Mouse (Mus musculus) limb, embryonic 10.5 days (tissue): Measurements from ENCODE around the gene Btn2a2. TPM values are rescaled to one million over a fixed set of nuclear protein-coding genes. Genes with fewer than 3 reads are reported as not detected.

Source experiments
- DNase-seq: peaks from one replicate; pipeline ENCODE4 v3.0.0-alpha.2; 2017; ENCODE audit warnings: low spot score
- H3K27ac ChIP-seq: fragments of 300-500 bp; sonication (generic); 2 replicates; pipeline ENCODE4 v1.5.1; 2016; ENCODE audit warnings: mild to moderate bottlenecking
- H3K27me3 ChIP-seq: fragments of 300-500 bp; sonication (generic); 2 replicates; pipeline ENCODE4 v1.6.1; 2016; ENCODE audit warnings: low read depth, mild to moderate bottlenecking; ENCODE audit not compliant: poor library complexity, severe bottlenecking
- H3K36me3 ChIP-seq: fragments of 300-500 bp; sonication (generic); 2 replicates; pipeline ENCODE4 v1.6.1; 2016; ENCODE audit warnings: mild to moderate bottlenecking, moderate library complexity
- H3K4me1 ChIP-seq: fragments of 300-500 bp; sonication (generic); 2 replicates; pipeline ENCODE4 v1.6.1; 2016
- H3K4me3 ChIP-seq: fragments of 300-500 bp; sonication (generic); 2 replicates; pipeline ENCODE4 v1.5.1; 2016; ENCODE audit warnings: mild to moderate bottlenecking, moderate library complexity
- H3K9me3 ChIP-seq: fragments of 300-500 bp; sonication (generic); replicated peaks from 2 replicates; pipeline ENCODE4 v1.6.1; 2016; ENCODE audit warnings: mild to moderate bottlenecking
- WGBS: fragments of 180-500 bp; shearing (Covaris S2); methylation state at CpG from one replicate; pipeline ENCODE4 v1.1.7; 2016; 5-methylcytosine and 5-hydroxymethylcytosine counted together
- polyA plus RNA-seq: library from polyadenylated mRNA; unstranded; fragments of >200 nt; fragmentation: Nextera tagmentation; extraction: Ambion mirVana; gene quantifications from 2 replicates; pipeline ENCODE4 v1.2.1, GENCODE M21; 2016

Btn2a2 gene
- polyA plus RNA-seq, 1 experiment from 2014 or later: 1.9 TPM

DNA sequence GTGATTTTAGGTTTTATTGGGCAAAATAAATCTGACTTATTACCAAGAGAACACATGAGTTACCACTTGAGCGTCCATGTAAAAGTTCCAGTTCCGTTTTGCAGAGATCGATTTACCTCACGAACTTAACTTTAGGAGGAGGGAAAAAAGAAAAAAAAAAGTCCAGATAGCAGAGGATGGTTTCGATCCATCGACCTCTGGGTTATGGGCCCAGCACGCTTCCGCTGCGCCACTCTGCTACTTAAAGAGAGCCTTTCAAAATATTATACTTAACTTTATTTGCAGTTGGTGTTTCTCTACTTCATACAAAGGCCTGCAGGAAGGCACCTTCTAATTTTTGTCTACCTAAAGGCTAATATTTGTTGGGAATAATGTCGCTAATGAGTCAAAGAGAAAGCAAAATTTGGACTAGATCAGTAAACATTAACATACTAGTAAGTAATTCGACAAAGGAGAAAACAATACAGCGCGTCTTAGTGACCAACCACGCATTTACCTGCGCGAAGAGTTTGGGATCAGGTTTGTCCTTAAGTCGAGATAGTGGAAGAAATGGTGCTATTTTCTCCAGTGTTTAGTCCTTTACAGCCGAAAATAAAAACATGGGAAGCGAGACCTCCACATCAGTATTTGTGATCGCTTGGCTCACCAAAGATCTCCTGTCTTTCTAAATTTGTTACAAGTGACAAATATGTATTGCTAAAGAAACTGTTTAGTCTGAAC is 41.7 kb upstream of the Btn2a2 start:
- H3K4me1 ChIP-seq: peaks cover 30% of the 10 kb centered on the region
- peak overlapping the region; percentile 97 for H3K27ac ChIP-seq
- WGBS: under 1% methylated on average over 20 of the region's 20 CpGs
- no peaks in the 10 kb centered on the region for H3K9me3 ChIP-seq
- no peaks in the 10 kb centered on the region for H3K36me3 ChIP-seq
- no peaks in the 10 kb centered on the region for H3K27me3 ChIP-seq
- H3K4me3 ChIP-seq: peak overlapping the region; percentile 63
- peak; percentile 56 for DNase-seq

DNA sequence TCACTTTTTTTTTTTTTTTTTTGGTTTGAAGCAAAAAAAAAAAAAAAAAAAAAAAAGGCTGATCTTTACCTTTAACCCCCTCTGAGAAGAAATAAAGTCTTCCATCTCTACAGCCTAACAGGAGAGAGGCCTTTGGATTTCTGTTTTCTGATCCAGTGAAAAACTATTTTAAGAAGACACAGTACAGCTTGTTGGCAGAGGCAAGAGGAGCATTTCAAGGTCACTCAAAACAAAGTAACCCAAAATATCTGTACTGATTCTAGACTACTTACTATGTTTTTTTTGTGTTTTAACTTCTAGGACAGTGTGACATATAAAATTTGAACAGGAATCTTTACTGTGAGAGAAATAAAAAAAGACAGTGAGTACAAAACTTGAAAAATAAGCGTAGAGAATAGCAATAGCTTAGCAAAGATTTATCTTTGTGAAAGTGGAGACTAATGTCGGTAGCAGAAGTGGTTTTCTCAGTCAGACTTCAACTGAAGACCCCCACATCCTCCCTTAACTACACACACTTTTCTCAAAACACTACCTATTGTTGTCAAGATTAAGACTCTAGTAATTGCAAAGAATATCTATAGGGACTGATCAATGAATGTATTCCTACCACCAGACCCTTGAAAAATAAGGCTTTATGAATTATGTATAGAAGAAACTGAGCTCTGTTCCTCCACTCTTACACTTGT is 41.0 kb upstream of the Btn2a2 start:
- peaks cover 31% of the 10 kb centered on the region for H3K4me1 ChIP-seq
- no peaks in the 10 kb centered on the region for H3K9me3 ChIP-seq
- no peak for DNase-seq
- WGBS: 40% methylated on average over 2 of the region's 2 CpGs
- peak overlapping the region; percentile 97 for H3K27ac ChIP-seq
- no peaks in the 10 kb centered on the region for H3K27me3 ChIP-seq
- no peaks in the 10 kb centered on the region for H3K36me3 ChIP-seq
- peak overlapping the region; percentile 63 for H3K4me3 ChIP-seq

DNA sequence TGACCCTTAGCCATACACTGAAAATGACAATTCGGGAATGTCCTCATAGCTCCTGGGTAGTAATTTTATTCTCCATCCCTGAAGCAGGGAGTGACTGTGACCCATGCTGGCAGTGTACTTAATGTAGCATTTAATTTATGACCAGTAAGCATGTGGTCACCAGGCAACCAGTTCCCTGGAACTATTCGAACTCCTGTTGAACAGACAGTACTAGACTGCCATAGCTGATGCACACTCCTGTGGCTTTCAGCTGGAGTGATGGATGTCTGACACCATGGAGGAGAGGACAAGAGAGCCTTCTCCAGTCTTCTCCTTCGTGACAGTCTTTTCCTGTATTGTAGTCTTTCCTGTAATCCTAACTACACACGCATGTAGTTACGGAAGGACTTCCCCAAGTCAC is 40.3 kb upstream of the Btn2a2 start:
- Histone ChIP-seq H3K36me3 (no peaks in the 10 kb centered on the region), H3K4me3 (peak overlapping the region; percentile 27; the same call in 1 of the 2 replicates), H3K9me3 (no peaks in the 10 kb centered on the region), H3K27me3 (no peaks in the 10 kb centered on the region), H3K4me1 (peaks cover 31% of the 10 kb centered on the region), H3K27ac (peak overlapping the region; percentile 22; the same call in 1 of the 2 replicates)
- WGBS: 76% methylated on average over 5 of the region's 5 CpGs
- DNase-seq: peak; percentile 49

DNA sequence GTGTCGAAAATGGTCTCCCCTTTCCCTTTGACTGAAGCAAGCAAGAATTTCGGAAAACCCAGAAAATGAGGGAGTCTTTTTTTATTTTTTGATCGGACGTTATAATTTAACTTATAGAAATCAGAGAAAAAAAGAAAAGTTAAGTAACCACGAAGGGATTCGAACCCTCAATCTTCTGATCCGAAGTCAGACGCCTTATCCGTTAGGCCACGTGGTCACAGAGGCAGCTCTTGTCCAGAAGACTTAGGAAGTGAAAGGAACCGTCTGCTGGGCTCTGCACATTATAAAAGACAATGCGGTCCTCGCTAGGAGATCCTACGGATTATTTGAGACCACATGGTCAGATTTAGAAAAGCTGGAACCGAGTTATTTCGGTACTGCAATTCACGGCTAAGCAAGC is 37.7 kb upstream of the Btn2a2 start:
- H3K4me3 ChIP-seq: peak overlapping the region; percentile 53
- peak; percentile 93 for DNase-seq
- H3K36me3 ChIP-seq: no peaks in the 10 kb centered on the region
- H3K27me3 ChIP-seq: no peaks in the 10 kb centered on the region
- under 1% methylated on average over 17 of the region's 17 CpGs for WGBS
- no peaks in the 10 kb centered on the region for H3K9me3 ChIP-seq
- H3K4me1 ChIP-seq: peaks cover 19% of the 10 kb centered on the region
- H3K27ac ChIP-seq: peak overlapping the region; percentile 79

DNA sequence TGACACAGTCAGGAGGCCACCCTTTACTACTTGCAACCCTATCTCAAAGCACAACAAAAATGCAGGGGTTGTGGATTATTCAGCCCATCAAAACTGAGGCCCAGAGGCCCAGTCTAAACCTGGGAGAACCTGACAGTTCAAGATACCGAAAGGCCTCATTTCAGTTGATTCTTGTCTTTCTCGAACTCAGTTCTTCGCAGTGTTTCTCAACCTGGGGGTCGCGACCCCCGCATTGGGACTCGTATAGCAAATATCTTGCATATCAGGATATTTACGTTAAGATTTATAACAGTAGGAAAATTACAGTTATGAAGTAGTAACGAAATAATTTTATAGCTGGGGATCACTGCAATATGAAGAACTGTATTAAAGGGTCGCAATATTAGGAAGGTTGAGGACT is 37.2 kb upstream of the Btn2a2 start:
- Histone ChIP-seq H3K4me3 (peak overlapping the region; percentile 53), H3K36me3 (no peaks in the 10 kb centered on the region), H3K4me1 (peaks cover 19% of the 10 kb centered on the region), H3K9me3 (no peaks in the 10 kb centered on the region), H3K27ac (no peak overlapping the region), H3K27me3 (no peaks in the 10 kb centered on the region)
- WGBS: 1% methylated on average over 10 of the region's 10 CpGs
- peak; percentile 67 for DNase-seq

DNA sequence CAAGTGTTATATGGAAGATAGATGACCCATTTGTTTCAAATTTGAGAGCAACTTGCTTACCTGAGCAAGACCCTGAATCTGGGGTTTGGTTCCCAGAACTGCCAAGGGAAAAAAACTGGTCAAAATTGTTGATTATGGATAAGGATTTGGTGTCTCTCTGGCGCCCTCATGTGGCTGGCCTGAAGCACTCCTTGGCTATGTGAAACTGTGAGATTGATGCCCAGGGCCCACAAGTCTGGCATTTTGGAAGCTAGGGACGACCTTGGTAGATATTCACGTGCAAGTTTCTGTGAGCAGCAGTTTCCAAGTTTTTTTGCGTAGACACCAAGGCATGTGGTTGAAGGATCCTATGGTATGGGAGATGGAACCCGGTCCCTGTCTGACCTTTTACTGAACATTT is 36.0 kb upstream of the Btn2a2 start:
- peak; percentile 93 for DNase-seq
- WGBS: 10% methylated on average over 5 of the region's 5 CpGs
- H3K27me3 ChIP-seq: no peaks in the 10 kb centered on the region
- H3K4me1 ChIP-seq: peaks cover 19% of the 10 kb centered on the region
- peak overlapping the region; percentile 19 for H3K4me3 ChIP-seq
- no peaks in the 10 kb centered on the region for H3K36me3 ChIP-seq
- no peaks in the 10 kb centered on the region for H3K9me3 ChIP-seq
- H3K27ac ChIP-seq: no peak overlapping the region

DNA sequence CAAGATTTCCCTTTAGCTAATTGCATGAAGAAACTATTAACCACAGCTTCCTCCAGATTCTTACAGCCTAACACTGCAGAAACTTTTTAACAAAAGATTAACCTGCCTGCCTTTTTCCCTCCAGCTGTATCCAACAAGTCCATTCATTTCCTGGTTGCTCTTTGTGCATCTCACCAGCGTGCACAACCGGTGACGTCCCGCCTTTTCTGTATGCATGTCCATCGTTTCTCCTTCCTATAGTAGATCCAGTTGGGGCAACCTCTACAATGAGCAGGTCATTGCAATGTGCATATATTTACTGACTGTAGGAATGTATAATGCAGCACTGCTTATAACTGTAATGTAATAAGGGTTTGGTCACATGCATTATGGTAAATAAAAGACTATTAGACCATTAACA is 35.3 kb upstream of the Btn2a2 start:
- DNase-seq: no peak
- no peaks in the 10 kb centered on the region for H3K27me3 ChIP-seq
- H3K4me3 ChIP-seq: no peak overlapping the region
- WGBS: 63% methylated on average over 5 of the region's 5 CpGs
- no peaks in the 10 kb centered on the region for H3K9me3 ChIP-seq
- H3K36me3 ChIP-seq: no peaks in the 10 kb centered on the region
- H3K27ac ChIP-seq: no peak overlapping the region
- H3K4me1 ChIP-seq: peaks cover 13% of the 10 kb centered on the region

DNA sequence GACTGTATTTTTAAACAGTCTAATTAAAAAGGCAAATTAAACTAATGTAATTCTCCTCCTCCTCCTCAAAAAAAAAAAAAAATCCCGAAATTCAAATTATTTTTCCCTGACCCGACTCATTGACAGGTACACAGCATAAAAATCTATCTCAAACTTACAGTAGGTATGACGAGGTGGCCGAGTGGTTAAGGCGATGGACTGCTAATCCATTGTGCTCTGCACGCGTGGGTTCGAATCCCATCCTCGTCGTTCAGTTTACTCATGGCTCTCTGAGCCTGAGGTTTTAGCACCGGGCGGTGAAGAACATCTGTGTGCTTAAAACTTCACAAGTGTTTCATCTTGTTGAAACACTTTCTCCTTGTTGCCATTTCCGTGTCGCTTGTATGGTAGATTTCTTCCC is 33.0 kb upstream of the Btn2a2 start:
- no peaks in the 10 kb centered on the region for H3K27me3 ChIP-seq
- WGBS: under 1% methylated on average over 14 of the region's 14 CpGs
- peaks cover 7% of the 10 kb centered on the region for H3K4me1 ChIP-seq
- peak overlapping the region; percentile 27 for H3K4me3 ChIP-seq
- no peaks in the 10 kb centered on the region for H3K9me3 ChIP-seq
- DNase-seq: peak; percentile 79
- H3K27ac ChIP-seq: no peak overlapping the region
- no peaks in the 10 kb centered on the region for H3K36me3 ChIP-seq

DNA sequence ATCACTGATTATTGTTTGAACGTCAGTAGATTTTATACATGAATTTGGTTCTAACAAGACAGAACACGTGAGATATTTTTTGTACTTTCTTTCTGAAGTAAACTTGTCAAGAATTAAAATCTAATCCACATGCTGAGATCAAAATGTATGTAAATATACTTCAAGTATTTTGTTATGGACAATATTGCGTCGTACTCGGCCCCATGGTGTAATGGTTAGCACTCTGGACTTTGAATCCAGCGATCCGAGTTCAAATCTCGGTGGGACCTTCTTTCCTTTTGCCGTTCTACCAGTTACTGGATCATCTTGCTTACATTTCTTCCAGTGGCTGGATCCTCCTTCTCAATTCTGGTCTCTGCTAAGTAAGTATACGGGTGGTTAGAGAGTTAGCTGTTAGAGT is 30.8 kb upstream of the Btn2a2 start:
- peak; percentile 72 for DNase-seq
- H3K4me3 ChIP-seq: peak overlapping the region; percentile 51
- WGBS: under 1% methylated on average over 10 of the region's 10 CpGs
- H3K27ac ChIP-seq: no peak overlapping the region
- H3K27me3 ChIP-seq: no peaks in the 10 kb centered on the region
- no peaks in the 10 kb centered on the region for H3K36me3 ChIP-seq
- peaks cover 5% of the 10 kb centered on the region for H3K4me1 ChIP-seq
- no peaks in the 10 kb centered on the region for H3K9me3 ChIP-seq

DNA sequence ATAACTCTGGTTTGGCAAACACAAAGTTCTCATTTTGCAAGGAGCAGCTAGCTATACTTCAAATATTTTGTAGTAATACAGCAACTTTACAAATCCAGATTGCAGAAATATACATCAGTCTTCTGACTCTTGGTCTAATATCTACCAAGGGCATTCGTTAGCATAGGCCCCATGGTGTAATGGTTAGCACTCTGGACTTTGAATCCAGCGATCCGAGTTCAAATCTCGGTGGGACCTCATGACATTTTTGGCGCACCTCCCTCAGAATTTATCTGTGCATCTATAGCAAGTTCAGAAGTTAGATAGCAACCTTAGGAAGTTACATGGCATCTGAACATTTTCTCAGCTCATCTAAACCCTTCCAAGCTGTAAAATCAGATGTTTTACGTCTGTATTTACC is 30.2 kb upstream of the Btn2a2 start:
- peak; percentile 76 for DNase-seq
- Histone ChIP-seq H3K27me3 (no peaks in the 10 kb centered on the region), H3K4me1 (peaks cover 5% of the 10 kb centered on the region), H3K27ac (no peak overlapping the region), H3K4me3 (peak overlapping the region; percentile 51), H3K36me3 (no peaks in the 10 kb centered on the region), H3K9me3 (no peaks in the 10 kb centered on the region)
- 0% methylated on average over 6 of the region's 6 CpGs for WGBS

DNA sequence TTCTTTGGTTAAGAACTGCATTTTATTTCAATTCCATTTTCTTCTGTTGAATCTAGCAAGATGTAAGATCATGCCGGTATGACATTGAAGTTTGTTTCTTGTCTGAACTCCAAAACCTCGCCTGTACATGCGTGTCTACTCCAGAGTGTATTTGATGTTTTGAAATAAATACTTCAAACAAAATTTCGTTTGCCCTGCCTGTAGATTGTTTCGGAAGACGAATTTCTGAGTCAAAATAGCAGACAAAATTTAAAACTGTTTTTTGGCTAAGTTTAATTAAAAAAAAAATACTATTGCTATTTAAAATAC is 29.6 kb upstream of the Btn2a2 start:
- Histone ChIP-seq H3K4me1 (peaks cover 5% of the 10 kb centered on the region), H3K4me3 (peak overlapping the region; percentile 51), H3K27me3 (no peaks in the 10 kb centered on the region), H3K9me3 (no peaks in the 10 kb centered on the region), H3K36me3 (no peaks in the 10 kb centered on the region), H3K27ac (no peak overlapping the region)
- WGBS: under 1% methylated on average over 6 of the region's 6 CpGs
- no peak for DNase-seq

DNA sequence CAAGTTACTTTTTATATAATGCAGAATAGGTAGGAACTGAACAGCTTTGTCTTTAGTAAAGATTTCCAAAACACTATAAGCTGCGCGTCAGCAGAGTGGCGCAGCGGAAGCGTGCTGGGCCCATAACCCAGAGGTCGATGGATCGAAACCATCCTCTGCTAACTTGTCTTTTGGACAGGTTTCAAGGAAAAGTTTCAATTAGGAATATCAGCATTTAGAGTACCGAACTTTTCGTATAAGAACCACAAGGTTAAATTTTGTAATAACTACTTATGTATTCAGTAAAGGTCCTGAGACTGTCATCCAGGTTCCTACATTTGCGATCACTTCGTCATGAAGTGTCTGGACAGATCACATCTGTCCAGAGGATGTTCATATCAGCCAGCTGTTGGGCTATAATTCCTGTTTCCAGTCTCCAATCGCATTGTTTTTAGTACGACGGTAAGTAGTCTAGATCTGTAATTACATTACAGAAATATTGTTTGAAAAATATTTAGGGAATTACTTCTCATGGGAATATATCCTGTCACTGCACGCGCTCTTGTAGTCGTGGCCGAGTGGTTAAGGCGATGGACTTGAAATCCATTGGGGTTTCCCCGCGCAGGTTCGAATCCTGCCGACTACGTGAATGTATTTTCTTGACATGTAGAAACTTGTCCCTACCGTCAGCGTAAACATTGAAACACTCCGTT is 29.1 kb upstream of the Btn2a2 start:
- H3K4me1 ChIP-seq: peaks cover 5% of the 10 kb centered on the region
- peak overlapping the region; percentile 51 for H3K4me3 ChIP-seq
- H3K27ac ChIP-seq: no peak overlapping the region
- peak; percentile 81 for DNase-seq
- no peaks in the 10 kb centered on the region for H3K36me3 ChIP-seq
- under 1% methylated on average over 27 of the region's 27 CpGs for WGBS
- H3K27me3 ChIP-seq: no peaks in the 10 kb centered on the region
- H3K9me3 ChIP-seq: no peaks in the 10 kb centered on the region
